Mouse (Mus musculus): ENCODE results near the gene Zfyve21. TPM values are rescaled to one million over a fixed set of nuclear protein-coding genes. Genes with fewer than 3 reads are reported as not detected.

Gene Zfyve21
- total RNA-seq, 2 experiments from 2014 or later: 2.4 to 3.3 TPM

DNA sequence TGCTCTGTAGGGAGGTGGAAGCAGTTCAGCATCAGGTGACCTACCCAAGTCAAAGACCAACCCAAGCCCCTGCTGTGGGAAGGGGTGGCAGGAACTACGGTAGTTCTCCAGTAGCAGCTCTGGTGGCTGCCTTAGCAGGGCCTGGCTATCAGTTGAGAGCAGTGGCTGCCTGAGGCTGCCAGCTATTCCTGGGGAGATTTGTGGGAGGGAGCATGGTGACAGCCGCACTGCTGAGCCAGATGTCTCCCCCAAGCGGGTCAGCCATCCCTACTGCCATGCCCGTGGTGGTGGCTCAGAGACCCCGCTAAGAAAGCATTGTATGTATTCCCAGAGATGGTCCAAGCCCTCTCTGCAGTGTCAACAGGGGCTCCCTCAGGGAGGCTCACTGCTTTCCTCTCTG, 18.7 kb downstream of the Zfyve21 start:
- ATAC-seq (replicated peaks; ENCODE audit: low FRiP score, poor library complexity, severe bottlenecking): 0 out of 2 replicates have a peak, but pooled peaks have one; percentile 33

DNA sequence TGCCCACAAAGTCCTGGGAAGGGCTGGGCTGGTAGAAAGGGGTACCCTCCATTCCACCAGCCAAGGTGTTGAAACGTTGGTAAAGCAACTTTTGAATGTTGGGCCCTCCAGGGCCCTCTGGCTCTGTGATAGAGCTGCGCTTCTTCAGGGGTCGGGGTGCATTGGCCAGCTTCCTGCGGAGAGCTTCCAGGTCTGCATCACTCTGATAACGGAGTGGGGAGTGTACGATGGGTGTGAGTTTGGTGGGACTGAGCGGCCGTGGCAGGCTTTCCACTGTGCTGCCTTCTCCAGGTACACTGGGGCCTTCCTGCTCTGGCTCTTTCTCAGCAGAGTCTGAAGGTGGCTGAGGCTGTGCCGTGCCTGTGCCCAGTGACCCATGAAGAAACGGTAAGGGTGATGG, 19.5 kb downstream of the Zfyve21 start:
- ATAC-seq (replicated peaks; ENCODE audit: low FRiP score, poor library complexity, severe bottlenecking): peak; percentile 84

DNA sequence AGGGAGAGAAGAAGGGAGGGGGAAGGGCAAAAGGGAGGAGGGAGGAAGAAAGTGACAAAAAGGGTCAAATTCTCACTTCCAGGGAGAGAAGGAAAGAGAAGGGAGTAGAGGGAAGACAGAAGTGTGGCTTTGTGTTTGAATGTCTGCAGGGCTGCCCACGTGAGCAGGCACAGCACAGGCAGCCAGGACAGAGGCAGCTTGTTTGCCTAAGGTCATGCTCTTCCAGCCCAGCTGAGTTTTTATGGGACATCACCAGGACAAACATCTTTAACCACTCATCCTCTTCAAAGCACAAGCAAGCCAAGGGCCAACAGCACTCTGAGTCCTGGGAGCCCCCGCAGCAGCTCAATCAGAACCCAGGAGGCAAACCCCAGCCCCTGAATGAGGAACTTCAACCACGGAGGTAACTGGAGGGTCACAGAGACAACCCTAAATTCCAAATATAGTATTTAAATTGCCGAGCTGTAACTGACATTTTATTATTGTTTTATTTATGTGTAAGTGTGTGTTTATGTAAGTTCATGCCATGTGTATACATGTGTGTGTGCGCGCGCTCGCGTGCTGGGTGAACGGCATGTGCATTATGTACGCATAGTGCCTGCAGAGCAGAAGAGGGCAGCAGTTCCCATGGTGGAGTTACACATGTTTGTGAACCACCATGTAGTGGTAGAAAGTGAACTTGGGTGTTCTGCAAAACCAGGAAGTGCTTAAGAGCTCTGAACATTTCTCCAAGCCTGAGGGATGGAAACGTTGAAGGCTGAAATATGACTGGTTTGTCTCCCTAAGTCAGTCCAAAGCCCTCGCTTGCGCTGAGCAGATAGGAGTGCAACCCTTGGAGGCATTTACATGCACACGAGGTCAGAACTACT, 28.8 kb downstream of the Zfyve21 start:
- ATAC-seq (replicated peaks; ENCODE audit: low FRiP score, poor library complexity, severe bottlenecking): no peak

DNA sequence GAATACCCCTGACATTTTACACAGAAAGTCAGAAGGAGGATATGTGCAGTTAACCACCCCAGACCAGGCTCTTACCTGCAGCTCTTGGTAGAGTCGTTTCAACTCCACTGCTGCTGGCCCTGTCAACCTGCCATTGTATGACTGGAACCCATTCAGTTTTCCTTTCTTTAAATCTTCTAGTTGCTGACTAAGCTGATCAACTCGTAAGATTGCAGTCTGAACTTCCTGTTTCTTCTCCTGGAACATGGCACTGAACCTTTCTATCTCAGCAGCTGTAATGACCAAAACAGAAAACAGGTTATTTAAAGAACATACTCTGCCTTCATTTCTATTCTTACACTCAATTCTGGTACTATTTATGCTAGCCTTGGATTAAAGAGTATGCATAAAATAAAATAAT, 29.5 kb downstream of the Zfyve21 start:
- ATAC-seq (replicated peaks; ENCODE audit: low FRiP score, poor library complexity, severe bottlenecking): no peak

DNA sequence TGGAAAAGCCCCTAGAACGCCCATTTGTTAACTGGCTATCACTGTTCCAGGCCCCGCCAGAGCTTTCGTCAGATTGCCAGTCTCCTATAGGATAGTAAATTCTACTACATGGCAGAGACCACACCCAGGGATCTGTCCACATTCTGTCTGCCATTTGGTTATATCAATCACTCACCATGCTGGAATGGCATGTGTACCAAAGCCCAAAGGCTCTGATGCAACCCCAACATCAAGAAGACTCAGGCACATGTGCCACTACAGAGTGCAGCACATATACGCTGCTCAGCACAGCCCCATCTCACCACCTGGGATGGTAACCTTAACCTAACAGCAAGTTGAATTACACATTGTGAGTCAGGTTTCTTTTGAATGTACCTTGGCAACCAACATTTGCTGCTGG, 32.0 kb downstream of the Zfyve21 start:
- ATAC-seq (replicated peaks; ENCODE audit: low FRiP score, poor library complexity, severe bottlenecking): no peak

DNA sequence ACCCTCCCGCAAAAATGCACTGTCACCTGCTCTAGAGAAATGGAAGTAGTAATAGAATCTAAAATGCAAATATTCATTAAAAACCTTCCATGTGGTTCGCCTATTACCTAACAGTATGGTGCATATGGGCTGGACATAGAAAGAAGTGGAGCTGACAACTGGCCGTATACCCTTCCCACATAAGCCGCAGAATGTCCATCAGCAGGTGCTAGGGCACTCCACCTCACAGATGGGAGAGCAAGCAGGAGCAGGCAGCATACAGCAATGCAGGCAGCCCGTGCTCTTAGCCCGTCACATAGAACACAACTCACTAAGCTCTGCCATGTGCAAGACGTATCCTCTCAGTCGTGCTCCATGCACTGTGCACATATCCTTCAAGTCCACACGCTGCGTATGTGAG, 32.8 kb downstream of the Zfyve21 start:
- no peak for ATAC-seq (replicated peaks; ENCODE audit: low FRiP score, poor library complexity, severe bottlenecking)

DNA sequence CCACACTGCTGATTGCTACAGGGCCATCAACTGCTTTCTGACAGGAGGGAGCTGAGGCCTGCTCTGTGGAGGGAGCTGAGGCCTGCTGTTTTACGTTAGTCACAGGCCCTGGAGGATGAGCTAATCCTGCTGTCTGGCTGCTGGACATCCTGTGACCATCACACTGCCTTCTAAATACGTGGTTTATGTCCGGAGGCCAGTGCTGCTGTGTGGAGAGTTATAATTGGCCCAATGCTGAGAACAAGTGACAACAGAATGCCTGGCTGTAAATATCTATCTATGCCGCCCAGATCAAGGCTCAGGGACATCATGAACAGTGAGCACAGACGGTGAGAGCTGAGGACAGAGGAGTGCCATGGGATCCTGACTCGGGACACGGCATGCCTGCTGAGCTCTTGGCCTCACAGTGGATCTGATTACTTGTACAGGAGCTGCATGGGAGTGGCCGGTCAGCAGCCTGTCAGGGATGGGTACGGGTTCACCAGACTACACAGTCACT, 34.4 kb downstream of the Zfyve21 start:
- ATAC-seq (replicated peaks; ENCODE audit: low FRiP score, poor library complexity, severe bottlenecking): 0 out of 2 replicates have a peak, but pooled peaks have one; percentile 32

DNA sequence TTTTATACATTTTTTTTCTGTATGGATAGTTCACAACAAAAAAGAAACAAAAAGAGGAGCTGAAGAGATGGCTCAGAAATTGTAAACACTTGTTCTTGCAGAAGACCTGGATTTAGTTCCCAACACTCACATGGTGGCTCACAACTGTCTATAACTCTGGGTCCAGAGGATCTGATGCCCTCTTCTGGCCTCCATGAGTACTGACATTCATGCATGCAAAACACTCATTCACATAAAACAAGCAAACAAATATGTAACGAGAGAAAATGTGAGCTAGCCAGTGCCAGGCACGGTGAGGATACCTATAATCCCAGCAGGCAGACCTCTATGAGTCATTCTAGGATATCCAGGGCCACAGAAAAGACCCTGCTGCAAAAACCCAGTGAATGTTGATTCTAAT, 37.3 kb downstream of the Zfyve21 start:
- peak; percentile 56; the same call in 1 of the 2 replicates for ATAC-seq (replicated peaks; ENCODE audit: low FRiP score, poor library complexity, severe bottlenecking)

DNA sequence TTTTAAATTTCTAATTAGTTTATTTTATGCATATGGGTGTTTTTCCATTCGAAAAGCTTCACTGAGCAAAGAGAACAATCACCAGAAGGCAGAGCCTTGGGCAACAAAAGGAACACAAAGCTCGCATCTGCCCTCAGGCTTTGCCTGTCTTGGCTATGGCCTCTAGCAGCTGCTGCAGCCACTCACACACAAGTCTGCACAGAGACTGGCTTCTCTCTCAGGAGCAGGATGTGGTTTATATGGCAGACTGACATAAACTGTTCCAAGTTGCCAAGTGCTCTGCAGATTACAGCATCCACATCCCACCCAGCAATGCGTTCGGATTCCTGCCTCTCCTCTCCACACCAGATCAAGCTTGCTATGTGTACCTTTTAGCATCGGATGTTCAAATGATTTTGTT, 37.8 kb downstream of the Zfyve21 start:
- no peak for ATAC-seq (replicated peaks; ENCODE audit: low FRiP score, poor library complexity, severe bottlenecking)

DNA sequence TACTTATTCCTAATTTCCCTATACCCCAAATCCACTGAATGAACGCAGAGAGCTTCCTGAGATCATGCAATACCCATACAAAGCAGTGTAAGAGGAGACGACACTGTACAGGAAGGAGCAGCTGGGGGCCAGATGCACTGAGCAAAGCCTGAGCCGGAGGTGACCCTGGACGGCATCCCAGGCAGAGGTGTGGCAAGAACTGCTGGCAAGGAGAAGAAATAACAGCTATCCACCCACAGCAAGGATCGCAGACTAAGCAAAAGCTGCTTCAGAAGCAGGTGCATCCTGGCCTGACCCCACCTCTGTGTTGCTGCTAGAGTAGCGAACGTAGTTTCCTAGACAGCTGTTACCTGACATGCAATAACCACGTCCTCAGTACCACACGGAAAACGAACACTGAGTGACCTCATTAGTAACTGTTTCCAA, 39.1 kb downstream of the Zfyve21 start:
- ATAC-seq (replicated peaks; ENCODE audit: low FRiP score, poor library complexity, severe bottlenecking): no peak

DNA sequence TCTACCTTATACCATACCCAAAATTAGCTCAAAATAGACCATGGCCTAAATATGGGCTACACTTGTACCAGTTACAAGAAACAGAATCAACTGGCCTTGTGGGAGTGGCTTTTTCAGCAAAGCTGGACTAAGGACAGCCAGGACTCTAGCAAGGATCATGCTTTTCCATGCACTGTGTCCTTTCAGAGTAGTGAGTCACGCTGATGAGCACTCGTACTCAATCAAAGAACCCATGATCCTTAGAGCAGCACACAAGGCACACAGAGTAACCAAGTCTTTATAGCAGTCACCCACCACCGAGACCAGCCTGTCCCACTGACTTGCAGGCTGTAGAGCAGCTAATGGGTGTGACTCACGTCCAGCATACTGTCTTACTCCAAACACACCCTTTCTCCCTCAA, 39.6 kb downstream of the Zfyve21 start:
- no peak for ATAC-seq (replicated peaks; ENCODE audit: low FRiP score, poor library complexity, severe bottlenecking)

DNA sequence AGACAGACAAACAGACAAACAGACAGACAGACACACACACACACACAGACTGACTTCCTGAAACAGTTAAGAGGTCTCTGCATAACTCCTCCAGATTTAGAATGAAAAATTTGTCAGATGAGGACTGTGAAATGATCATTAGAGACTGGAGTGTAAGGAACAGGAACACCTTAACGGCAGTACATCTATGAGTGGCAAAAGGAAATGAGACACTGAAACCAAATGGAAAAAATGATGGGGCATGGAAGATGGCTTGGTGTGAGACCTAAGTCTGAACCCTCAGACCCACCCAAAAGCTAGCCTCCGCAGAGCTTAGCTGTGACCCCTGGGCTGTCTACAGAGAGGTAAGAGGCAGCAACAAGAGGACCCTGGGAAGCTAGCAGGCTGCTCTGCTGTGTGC, 41.5 kb downstream of the Zfyve21 start:
- no peak for ATAC-seq (replicated peaks; ENCODE audit: low FRiP score, poor library complexity, severe bottlenecking)

DNA sequence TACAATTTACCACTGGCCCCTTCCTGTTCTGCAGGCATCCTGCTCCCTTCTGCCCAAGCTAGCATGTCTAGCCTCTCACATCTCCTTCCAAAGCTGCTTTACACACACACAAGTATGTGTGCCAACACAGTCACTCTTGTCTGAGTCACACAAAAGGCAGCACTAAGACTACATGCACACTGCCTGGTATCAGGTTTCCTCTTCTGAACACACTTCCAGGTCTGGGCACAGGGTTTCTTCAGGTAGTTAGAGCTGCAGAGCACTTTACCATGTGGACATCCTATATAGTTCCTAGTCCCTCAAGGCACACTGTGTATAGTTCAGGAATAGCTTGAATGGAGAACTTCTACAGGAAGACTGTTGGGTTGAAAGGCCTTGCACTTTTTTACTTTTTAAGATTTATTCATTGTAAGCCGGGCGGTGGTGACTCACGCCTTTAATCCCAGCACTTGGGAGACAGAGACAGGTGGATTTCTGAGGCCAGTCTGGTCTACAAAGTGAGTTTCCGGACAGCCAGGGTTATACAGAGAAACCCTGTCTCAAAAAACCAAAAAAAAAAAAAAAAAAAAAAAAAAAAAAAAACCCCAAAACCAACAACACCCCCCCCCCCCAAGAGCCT, 50.3 kb downstream of the Zfyve21 start:
- ATAC-seq (replicated peaks; ENCODE audit: low FRiP score, poor library complexity, severe bottlenecking): no peak

DNA sequence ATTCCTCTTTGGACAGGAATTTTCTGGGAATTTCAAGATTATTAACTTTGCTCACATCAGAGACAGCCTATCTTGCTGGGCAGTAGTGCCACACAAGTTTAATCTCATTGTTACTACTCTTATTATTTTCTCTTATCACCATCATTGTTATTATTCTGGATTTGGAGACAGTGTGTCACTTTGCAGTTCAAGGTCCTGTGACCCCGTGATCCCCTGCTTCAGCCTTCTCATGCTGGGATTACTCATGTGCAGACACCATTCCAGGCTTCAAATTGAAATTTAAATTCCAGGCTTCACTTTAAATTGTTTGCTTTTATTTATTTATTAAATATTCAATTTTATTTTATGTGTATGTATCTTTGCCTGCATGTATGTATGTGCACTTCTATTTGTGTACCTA, 55.8 kb downstream of the Zfyve21 start:
- no peak for ATAC-seq (replicated peaks; ENCODE audit: low FRiP score, poor library complexity, severe bottlenecking)

DNA sequence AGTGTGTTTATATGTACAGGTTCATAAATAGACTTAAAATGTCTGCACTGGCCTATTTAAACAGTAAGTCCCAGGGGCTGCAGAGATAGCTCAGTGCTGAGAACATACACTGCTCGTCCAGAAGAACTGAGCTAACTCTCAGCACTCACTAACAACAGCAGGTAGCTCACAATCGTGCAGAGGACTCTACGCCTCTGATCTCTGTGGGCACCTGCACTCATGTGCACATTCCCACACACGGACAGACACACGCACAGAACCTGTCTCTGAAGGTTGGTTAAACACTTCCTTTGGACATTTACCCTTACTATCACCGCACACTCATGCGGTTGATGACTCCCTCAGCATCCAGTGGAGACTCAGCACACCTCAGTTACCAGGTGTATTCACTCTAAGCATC, 56.8 kb downstream of the Zfyve21 start:
- ATAC-seq (replicated peaks; ENCODE audit: low FRiP score, poor library complexity, severe bottlenecking): no peak

DNA sequence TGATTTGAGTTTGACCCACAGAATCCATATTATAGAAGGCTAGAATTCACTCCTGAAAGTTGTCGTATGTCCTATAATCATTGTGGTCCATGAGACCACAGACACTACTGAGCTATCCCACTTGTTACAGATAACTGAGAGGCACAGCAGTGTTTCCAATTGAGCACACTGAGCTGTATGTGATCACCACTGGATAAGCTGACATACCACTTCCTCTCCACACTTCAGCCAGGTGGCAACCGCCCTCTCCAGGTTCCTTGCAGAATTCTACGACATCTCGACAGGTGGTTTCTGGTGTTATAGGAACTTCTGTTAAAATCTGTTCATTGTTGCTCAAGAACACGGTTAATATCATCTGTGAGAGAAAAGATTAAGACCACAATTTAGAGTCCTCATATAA, 58.1 kb downstream of the Zfyve21 start:
- no peak for ATAC-seq (replicated peaks; ENCODE audit: low FRiP score, poor library complexity, severe bottlenecking)

DNA sequence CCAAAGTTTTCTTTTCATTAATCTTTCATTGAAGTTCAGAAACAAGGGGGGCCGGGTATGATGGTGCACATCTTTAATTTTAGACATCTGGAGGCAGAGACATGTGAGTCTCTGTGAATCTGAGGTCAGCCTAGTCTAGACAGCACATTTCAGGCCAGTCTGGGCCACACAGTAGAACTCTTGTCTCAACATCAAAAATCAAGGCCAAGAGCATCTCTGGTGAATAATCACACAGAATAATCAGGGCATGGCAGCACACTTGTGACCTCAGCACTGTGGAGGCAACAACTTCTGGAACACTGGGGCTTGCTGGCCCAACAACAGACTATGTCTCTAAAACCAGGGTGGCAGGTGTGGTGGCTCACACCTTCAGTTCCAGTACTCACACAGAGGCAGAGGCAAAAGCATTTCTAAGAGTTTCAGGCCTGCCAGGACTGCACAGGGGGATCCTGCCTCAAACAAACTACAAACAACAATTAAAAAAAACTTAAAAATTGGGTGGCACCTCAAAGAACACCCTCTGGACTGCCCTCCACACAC, 60.7 kb downstream of the Zfyve21 start:
- ATAC-seq (replicated peaks; ENCODE audit: low FRiP score, poor library complexity, severe bottlenecking): no peak

DNA sequence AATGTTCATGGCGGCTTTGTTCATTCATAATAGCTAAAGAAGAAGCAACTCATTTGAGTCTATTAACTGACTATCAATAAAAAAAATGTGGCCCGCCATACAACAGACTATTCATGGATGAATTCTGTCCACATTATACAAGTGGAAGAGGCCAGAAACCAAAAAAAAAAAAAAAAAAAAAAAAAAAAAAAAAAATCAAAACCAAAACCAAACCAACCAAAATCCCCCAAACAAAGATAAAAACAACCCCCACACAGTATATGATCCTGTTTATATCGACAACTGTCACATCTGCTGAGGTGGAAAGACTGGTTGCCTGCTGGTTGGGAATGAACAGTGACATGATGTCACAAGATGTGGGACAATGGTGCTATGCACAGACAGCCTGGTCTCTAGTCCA, 61.5 kb downstream of the Zfyve21 start:
- ATAC-seq (replicated peaks; ENCODE audit: low FRiP score, poor library complexity, severe bottlenecking): no peak

DNA sequence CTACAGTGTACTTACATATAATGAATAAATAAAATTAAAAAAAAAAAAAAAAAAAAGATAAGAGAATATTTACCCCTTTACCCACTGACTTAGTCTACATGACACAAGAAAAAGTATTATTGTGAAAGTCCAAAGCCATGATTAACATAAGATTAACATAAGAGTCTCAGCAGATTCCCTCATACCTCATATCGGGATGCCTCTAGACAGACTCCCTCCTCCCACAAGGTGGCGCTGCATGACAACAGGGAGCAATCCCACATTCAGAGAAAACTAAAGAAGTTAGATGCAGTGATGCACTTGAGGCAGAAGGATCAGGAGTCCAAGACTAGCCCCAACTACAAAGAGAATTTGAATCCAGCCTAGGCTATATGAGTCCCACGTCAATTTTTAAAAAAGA, 64.2 kb downstream of the Zfyve21 start:
- ATAC-seq (replicated peaks; ENCODE audit: low FRiP score, poor library complexity, severe bottlenecking): peak; percentile 72

Data from erythroblast, adult 5-6 weeks (primary cell).